Mouse (Mus musculus) embryonic fibroblast, embryonic 13.5 days (primary cell): ENCODE measurements around the gene Crot. TPM values are rescaled to one million over a fixed set of nuclear protein-coding genes. Genes with fewer than 3 reads are reported as not detected.

Source experiments
- H3K27ac ChIP-seq: 2 replicates; pipeline ENCODE4 v1.5.1; 2012; ENCODE audit warnings: low read length, control low read depth, inconsistent platforms; ENCODE audit not compliant: insufficient read depth
- H3K4me1 ChIP-seq: 2 replicates; pipeline ENCODE4 v1.6.1; 2011; ENCODE audit warnings: low read length; ENCODE audit not compliant: control insufficient read depth, insufficient read depth
- H3K4me3 ChIP-seq: 2 replicates; pipeline ENCODE4 v1.5.1; 2011; ENCODE audit warnings: mild to moderate bottlenecking, control low read depth, low read length; ENCODE audit not compliant: insufficient read depth
- CTCF ChIP-seq: IDR thresholded peaks from 2 replicates; pipeline ENCODE4 v1.5.1; 2011; ENCODE audit warnings: mild to moderate bottlenecking, control low read depth, low read length, moderate library complexity, borderline replicate concordance; ENCODE audit not compliant: insufficient read depth
- POLR2A ChIP-seq: IDR thresholded peaks from 2 replicates; pipeline ENCODE4 v1.6.1; 2011; ENCODE audit warnings: low read depth, mild to moderate bottlenecking, control low read depth, low read length, moderate library complexity
- polyA plus RNA-seq: library from polyadenylated mRNA; stranded (reverse); fragments of >200 nt; gene quantifications from 2 replicates; pipeline ENCODE4 v1.2.4, GENCODE M21; 2011; ENCODE audit warnings: low read depth; ENCODE audit not compliant: missing spikeins, insufficient read length

Gene Crot
- polyA plus RNA-seq, 1 experiment: 26.8 TPM

GRCm38 (mm10) chr5:8995966-8996685, 998 bp downstream of the Crot start:
- no peak for TF ChIP-seq CTCF
- no peak for TF ChIP-seq POLR2A
- Histone ChIP-seq H3K27ac (peak overlapping the region; percentile 27), H3K4me3 (peak overlapping the region; percentile 87), H3K4me1 (no peaks in the 10 kb centered on the region)

DNA sequence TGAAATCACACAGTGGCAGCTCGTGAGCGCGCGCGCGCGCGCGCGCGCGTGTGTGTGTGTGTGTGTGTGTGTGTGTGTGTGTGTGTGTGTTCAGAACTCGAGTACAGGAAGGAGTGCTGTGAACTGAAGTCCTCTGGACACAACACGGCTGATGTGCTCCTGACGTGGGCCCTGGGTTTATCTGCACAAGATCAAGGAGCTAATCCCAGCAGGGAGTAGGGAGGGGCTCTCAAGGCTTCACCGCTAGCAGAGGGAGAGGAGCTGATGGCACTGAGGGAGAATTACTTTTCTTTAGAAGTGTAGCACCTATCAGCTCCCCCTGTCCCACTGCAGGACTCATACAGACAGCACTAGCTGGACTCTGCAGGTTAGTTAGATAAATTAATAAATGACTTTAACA, 5.5 kb downstream of the Crot start:
- TF ChIP-seq POLR2A (no peak), CTCF (no peak)
- no peaks in the 10 kb centered on the region for H3K4me1 ChIP-seq
- no peak overlapping the region for H3K27ac ChIP-seq
- H3K4me3 ChIP-seq: no peak overlapping the region

- TF ChIP-seq POLR2A (no peak), CTCF (no peak)
- Histone ChIP-seq H3K4me1 (no peaks in the 10 kb centered on the region), H3K27ac (no peak overlapping the region), H3K4me3 (no peak overlapping the region)
Observed at GRCm38 (mm10) chr5:8990526-8990925, 6.6 kb downstream of the Crot start.

- no peaks in the 10 kb centered on the region for H3K4me1 ChIP-seq
- no peak overlapping the region for H3K4me3 ChIP-seq
- H3K27ac ChIP-seq: no peak overlapping the region
- no peak for TF ChIP-seq CTCF
- TF ChIP-seq POLR2A: no peak
Observed at GRCm38 (mm10) chr5:8987925-8988324, 9.2 kb downstream of the Crot start.

GRCm38 (mm10) chr5:8985470-8985869, 11.7 kb downstream of the Crot start:
- no peaks in the 10 kb centered on the region for H3K4me1 ChIP-seq
- H3K27ac ChIP-seq: no peak overlapping the region
- TF ChIP-seq POLR2A (no peak), CTCF (no peak)
- H3K4me3 ChIP-seq: no peak overlapping the region

DNA sequence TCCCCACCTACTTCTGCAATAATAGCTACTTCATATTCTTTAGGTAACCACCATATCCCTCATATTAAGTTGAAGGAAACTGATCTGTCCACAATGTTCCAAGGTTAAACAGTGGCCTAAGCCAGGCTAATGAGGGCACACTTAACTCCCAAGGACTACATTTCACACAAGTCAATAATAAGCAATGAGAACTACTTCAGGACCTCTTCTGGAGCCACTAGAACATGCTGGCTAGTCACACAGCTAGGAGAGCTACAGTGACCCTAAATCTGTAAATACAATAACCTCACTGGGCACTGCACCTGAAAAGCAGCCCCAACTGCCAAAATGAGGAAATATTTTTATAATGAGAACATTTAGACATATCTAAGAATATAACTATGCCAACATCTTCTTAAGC, 22.4 kb downstream of the Crot start:
- TF ChIP-seq POLR2A (no peak), CTCF (no peak)
- Histone ChIP-seq H3K4me1 (no peaks in the 10 kb centered on the region), H3K4me3 (no peak overlapping the region), H3K27ac (no peak overlapping the region)

- Histone ChIP-seq H3K4me3 (no peak overlapping the region), H3K4me1 (no peaks in the 10 kb centered on the region), H3K27ac (no peak overlapping the region)
- TF ChIP-seq CTCF (no peak), POLR2A (no peak)
Observed at GRCm38 (mm10) chr5:8972355-8972754, 24.8 kb downstream of the Crot start.

DNA sequence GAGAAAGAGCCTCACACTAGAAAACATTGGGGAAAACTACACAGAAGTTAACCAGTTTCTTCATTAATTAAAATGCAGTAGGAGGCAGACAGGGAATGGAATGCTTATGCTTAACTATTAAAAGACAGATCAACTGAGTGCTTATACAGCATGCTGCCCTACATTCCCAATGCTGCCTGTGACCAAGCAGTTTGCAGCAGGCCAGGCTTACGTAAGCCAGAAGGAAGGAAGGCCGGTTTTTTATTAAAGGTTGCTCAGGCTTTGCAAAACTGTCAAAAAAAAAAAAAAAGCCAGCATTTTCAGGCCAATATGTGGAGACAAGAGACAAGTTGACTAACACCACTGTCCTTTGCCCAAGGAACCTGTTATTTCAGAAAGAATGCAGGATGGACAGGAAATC, 26.4 kb downstream of the Crot start:
- TF ChIP-seq POLR2A: no peak
- TF ChIP-seq CTCF: no peak
- H3K4me1 ChIP-seq: no peaks in the 10 kb centered on the region
- no peak overlapping the region for H3K4me3 ChIP-seq
- no peak overlapping the region for H3K27ac ChIP-seq

DNA sequence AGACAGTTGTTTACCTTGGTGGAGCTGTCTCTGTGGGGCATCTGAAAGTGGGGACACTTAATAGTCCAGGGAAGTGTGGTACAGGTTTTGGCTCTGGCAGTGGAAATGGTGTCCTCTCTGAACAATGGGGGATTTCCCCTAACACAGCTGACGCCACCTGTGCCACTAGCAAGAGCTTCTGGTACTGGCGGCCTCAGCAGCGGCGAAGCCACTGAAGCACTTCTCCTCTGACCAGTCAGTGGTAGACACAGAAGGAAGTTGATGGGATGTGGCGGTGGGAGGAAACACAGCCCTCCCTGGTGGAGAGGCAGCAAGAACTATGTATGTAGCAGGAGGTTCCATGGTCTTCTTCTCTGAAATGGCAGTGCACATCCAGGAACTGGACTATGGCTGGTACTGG, 32.6 kb downstream of the Crot start:
- TF ChIP-seq POLR2A: no peak
- TF ChIP-seq CTCF: no peak
- H3K4me1 ChIP-seq: no peaks in the 10 kb centered on the region
- no peak overlapping the region for H3K4me3 ChIP-seq
- no peak overlapping the region for H3K27ac ChIP-seq

- Histone ChIP-seq H3K4me1 (no peaks in the 10 kb centered on the region), H3K4me3 (no peak overlapping the region), H3K27ac (no peak overlapping the region)
- no peak for TF ChIP-seq POLR2A
- no peak for TF ChIP-seq CTCF
Observed at GRCm38 (mm10) chr5:8960534-8960933, 36.6 kb downstream of the Crot start.

DNA sequence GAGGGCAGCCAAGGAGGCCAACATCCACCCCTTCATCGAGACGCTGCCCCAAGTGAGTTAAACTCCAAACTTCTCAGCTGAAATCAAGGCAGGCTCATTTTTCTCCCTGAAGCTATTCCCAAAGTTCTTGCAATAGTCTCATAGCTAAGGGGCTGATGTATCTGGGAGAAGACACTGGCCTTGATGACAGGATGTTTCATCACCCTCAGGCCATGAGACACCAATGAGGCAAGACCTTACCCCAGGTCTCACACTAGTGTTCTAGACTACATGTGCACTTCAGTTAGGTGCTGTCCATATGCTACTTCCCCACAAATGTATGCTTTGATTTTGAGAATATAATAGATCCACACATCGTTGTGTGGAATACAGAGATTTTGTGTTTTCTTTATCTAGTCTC, 41.6 kb downstream of the Crot start:
- no peak overlapping the region for H3K4me3 ChIP-seq
- H3K4me1 ChIP-seq: no peaks in the 10 kb centered on the region
- no peak for TF ChIP-seq POLR2A
- no peak for TF ChIP-seq CTCF
- no peak overlapping the region for H3K27ac ChIP-seq
